Comparison of ENCODE assay signal across 25 mouse cellular contexts in genomic region chr3:34510723-34511122, GRCm38 (mm10).
A peak's percentile ranks its signal among the peaks of the same experiment; 100 is the strongest.
DNase-seq lines count a peak whose midpoint lies in the region; ATAC-seq and TF ChIP-seq lines count a peak whose summit lies in the region.
"Had no signal": no experiment of that assay in that cellular context is flagged by ENCODE, and none has a peak within 500 bp of the region (broad histone marks: within the 10 kb centered on the region; RNA-seq: fewer than 3 reads in every experiment).

No protein-coding gene starts in this region.

- peaks cover 8% of the 10 kb centered on the region for H3K4me1 ChIP-seq in forebrain, embryonic 10.5 days
- H3K4me1 ChIP-seq in forebrain, embryonic 14.5 days (ENCODE audit: control insufficient read depth, insufficient read depth, low read length), result 0 out of 2 replicates have a peak, but pooled peaks cover 5% of the 10 kb centered on the region
- H3K4me1 ChIP-seq in kidney, embryonic 16.5 days (ENCODE audit: insufficient read depth, low read length), result no peaks in the 10 kb centered on the region
- H3K4me1 ChIP-seq in kidney, embryonic 15.5 days, result no peaks in the 10 kb centered on the region
- H3K4me1 ChIP-seq: embryonic facial prominence, embryonic 12.5 days; embryonic facial prominence, embryonic 15.5 days; hindbrain, embryonic 15.5 days; intestine, embryonic 15.5 days had no signal

- H3K9me3 ChIP-seq in forebrain, embryonic 10.5 days, result peaks cover 8% of the 10 kb centered on the region
- H3K9me3 ChIP-seq in forebrain, embryonic 14.5 days (replicated peaks; ENCODE audit: control insufficient read depth, low read length), result 0 out of 2 replicates have a peak, but pooled peaks cover 3% of the 10 kb centered on the region
- 0 out of 2 replicates have a peak, but pooled peaks cover 8% of the 10 kb centered on the region for H3K9me3 ChIP-seq in kidney, embryonic 16.5 days (ENCODE audit: low read length)
- H3K9me3 ChIP-seq in kidney, embryonic 15.5 days (replicated peaks), result peaks cover 8% of the 10 kb centered on the region
- H3K9me3 ChIP-seq: embryonic facial prominence, embryonic 15.5 days; heart, embryonic 10.5 days; hindbrain, embryonic 15.5 days; intestine, embryonic 15.5 days had no signal

- TF ChIP-seq CTCF in C2C12 (IDR thresholded peaks at IDR 0.05; ENCODE audit: control insufficient read depth, insufficient read depth, insufficient read length), result no peak

- no peak overlapping the region for H3ac ChIP-seq in C2C12 (ENCODE audit: control insufficient read depth, insufficient read length, low read depth)

- no peak overlapping the region for H3K9ac ChIP-seq in forebrain, embryonic 14.5 days (ENCODE audit: low read length)
- no peak overlapping the region for H3K9ac ChIP-seq in kidney, embryonic 16.5 days (replicated peaks; ENCODE audit: low read length)
- no peak overlapping the region for H3K9ac ChIP-seq in kidney, embryonic 15.5 days
- H3K9ac ChIP-seq: embryonic facial prominence, embryonic 12.5 days; embryonic facial prominence, embryonic 15.5 days; forebrain, embryonic 12.5 days; heart, embryonic 13.5 days; hindbrain, embryonic 12.5 days; hindbrain, embryonic 15.5 days; intestine, embryonic 15.5 days had no signal

- no peaks in the 10 kb centered on the region for H3K79me3 ChIP-seq in C2C12 (ENCODE audit: low read depth)

- no peak for ATAC-seq in forebrain, embryonic 14.5 days
- ATAC-seq in kidney, embryonic 16.5 days (ENCODE audit: low FRiP score, low TSS enrichment), result peak; percentile 51; the same call in 1 of the 2 replicates
- no peak for ATAC-seq in kidney, embryonic 15.5 days (replicated peaks; ENCODE audit: low FRiP score)
- ATAC-seq: forebrain, embryonic 16.5 days; intestine, embryonic 15.5 days had no signal

- no peaks in the 10 kb centered on the region for H3K79me2 ChIP-seq in C2C12 (ENCODE audit: control insufficient read depth, insufficient read depth)

- no peak for DNase-seq in forebrain, embryonic 10.5 days (ENCODE audit: extremely low spot score, low spot score)
- DNase-seq in forebrain, embryonic 14.5 days (ENCODE audit: low spot score), result no peak
- no peak for DNase-seq in gastrocnemius, adult 8-10 months (ENCODE audit: low spot score in 2 of 2)
- DNase-seq: adrenal gland, postnatal 14 days; cerebellum, adult 11 months; cerebellum, adult 2 months; cerebellum, adult 9-11 months; cerebellum, postnatal 25 days; gastrocnemius, postnatal 14 days; heart, adult 18-20 months; heart, postnatal 14 days; heart, postnatal 4 days; kidney, adult 18-20 months had no signal

- WGBS in forebrain, embryonic 10.5 days, result 86% methylated on average over 4 of the region's 4 CpGs
- WGBS in forebrain, embryonic 14.5 days, result 90% methylated on average over 4 of the region's 4 CpGs
- WGBS in kidney, embryonic 16.5 days, result 55% methylated on average over 4 of the region's 4 CpGs
- WGBS in kidney, embryonic 15.5 days, result 65% methylated on average over 4 of the region's 4 CpGs

- H3K4me3 ChIP-seq in forebrain, embryonic 10.5 days, result no peak overlapping the region
- no peak overlapping the region for H3K4me3 ChIP-seq in forebrain, embryonic 14.5 days (ENCODE audit: low read depth, low read length)
- H3K4me3 ChIP-seq in kidney, embryonic 16.5 days (ENCODE audit: low read length), result no peak overlapping the region
- no peak overlapping the region for H3K4me3 ChIP-seq in kidney, embryonic 15.5 days (replicated peaks)
- no peak overlapping the region for H3K4me3 ChIP-seq in C2C12 (ENCODE audit: insufficient read depth, poor library complexity, severe bottlenecking)
- H3K4me3 ChIP-seq: embryonic facial prominence, embryonic 12.5 days; embryonic facial prominence, embryonic 15.5 days; forebrain, embryonic 12.5 days; heart, embryonic 10.5 days; heart, embryonic 13.5 days; hindbrain, embryonic 12.5 days; hindbrain, embryonic 15.5 days; intestine, embryonic 15.5 days had no signal

- H3K36me3 ChIP-seq in forebrain, embryonic 10.5 days (replicated peaks), result no peaks in the 10 kb centered on the region
- no peaks in the 10 kb centered on the region for H3K36me3 ChIP-seq in forebrain, embryonic 14.5 days (ENCODE audit: control insufficient read depth, insufficient read depth, low read length)
- H3K36me3 ChIP-seq in kidney, embryonic 16.5 days (ENCODE audit: insufficient read depth, low read length), result no peaks in the 10 kb centered on the region
- H3K36me3 ChIP-seq in kidney, embryonic 15.5 days, result no peaks in the 10 kb centered on the region
- H3K36me3 ChIP-seq in C2C12 (ENCODE audit: control insufficient read depth, insufficient read depth), result no peaks in the 10 kb centered on the region
- H3K36me3 ChIP-seq: embryonic facial prominence, embryonic 12.5 days; embryonic facial prominence, embryonic 15.5 days; heart, embryonic 10.5 days; heart, embryonic 13.5 days; hindbrain, embryonic 12.5 days; hindbrain, embryonic 15.5 days; intestine, embryonic 15.5 days had no signal

- H3K27ac ChIP-seq in forebrain, embryonic 10.5 days, result 0 out of 2 replicates have a peak overlapping the region, but pooled peaks have one; percentile 15
- no peak overlapping the region for H3K27ac ChIP-seq in forebrain, embryonic 14.5 days (ENCODE audit: low read depth, low read length)
- H3K27ac ChIP-seq in kidney, embryonic 16.5 days (ENCODE audit: low read length), result no peak overlapping the region
- no peak overlapping the region for H3K27ac ChIP-seq in kidney, embryonic 15.5 days
- H3K27ac ChIP-seq: embryonic facial prominence, embryonic 12.5 days; embryonic facial prominence, embryonic 15.5 days; forebrain, embryonic 12.5 days; heart, embryonic 10.5 days; heart, embryonic 13.5 days; hindbrain, embryonic 12.5 days; hindbrain, embryonic 15.5 days; intestine, embryonic 15.5 days had no signal

- no peak overlapping the region for H3K4me2 ChIP-seq in forebrain, embryonic 14.5 days (ENCODE audit: low read length)
- H3K4me2 ChIP-seq in kidney, embryonic 16.5 days (replicated peaks; ENCODE audit: low read depth, low read length), result no peak overlapping the region
- no peak overlapping the region for H3K4me2 ChIP-seq in kidney, embryonic 15.5 days
- H3K4me2 ChIP-seq: embryonic facial prominence, embryonic 12.5 days; embryonic facial prominence, embryonic 15.5 days; forebrain, embryonic 12.5 days; heart, embryonic 13.5 days; hindbrain, embryonic 12.5 days; hindbrain, embryonic 15.5 days; intestine, embryonic 15.5 days had no signal

- peaks cover 54% of the 10 kb centered on the region for H3K27me3 ChIP-seq in forebrain, embryonic 10.5 days (ENCODE audit: poor library complexity, severe bottlenecking)
- no peaks in the 10 kb centered on the region for H3K27me3 ChIP-seq in forebrain, embryonic 14.5 days (replicated peaks; ENCODE audit: control insufficient read depth, insufficient read depth, low read length)
- H3K27me3 ChIP-seq in kidney, embryonic 16.5 days (ENCODE audit: insufficient read depth, low read length), result no peaks in the 10 kb centered on the region
- no peaks in the 10 kb centered on the region; the same call in 1 of the 2 replicates for H3K27me3 ChIP-seq in kidney, embryonic 15.5 days
- no peaks in the 10 kb centered on the region for H3K27me3 ChIP-seq in C2C12 (ENCODE audit: control insufficient read depth, insufficient read depth, insufficient read length)
- H3K27me3 ChIP-seq: embryonic facial prominence, embryonic 12.5 days; embryonic facial prominence, embryonic 15.5 days; heart, embryonic 13.5 days; intestine, embryonic 15.5 days had no signal

TF ChIP-seq in C2C12, 6 proteins besides CTCF, POLR2A, EP300 and RAD21:
- TF ChIP-seq MYOD1 (IDR thresholded peaks at IDR 0.05; ENCODE audit: control insufficient read depth, insufficient read length, low read depth) (peak; percentile 88), MYOG (IDR thresholded peaks at IDR 0.05; ENCODE audit: control insufficient read depth, extremely low read depth, insufficient read length) (no peak), FOSL1 (IDR thresholded peaks at IDR 0.05; ENCODE audit: insufficient read depth, low read length, poor library complexity, severe bottlenecking) (peak; percentile 59), CEBPB (IDR thresholded peaks at IDR 0.05; ENCODE audit: low read depth) (no peak)
